Mouse (Mus musculus): ENCODE results near the gene Szt2. TPM values are rescaled to one million over a fixed set of nuclear protein-coding genes. Genes with fewer than 3 reads are reported as not detected.
A peak's percentile ranks its signal among the peaks of the same experiment; 100 is the strongest.

Szt2 gene
- total RNA-seq (2021): 10 to 100 TPM; 20.0 to 21.6 TPM
- long read RNA-seq, experiment 1, partial matches to known transcripts: 2 of 2 reads
- long read RNA-seq, experiment 1, other reads (novel, unspliced or antisense): 0 of 2 reads
- long read RNA-seq, experiment 2, partial matches to known transcripts: 2 of 2 reads
- long read RNA-seq, experiment 2, other reads (novel, unspliced or antisense): 0 of 2 reads

DNA sequence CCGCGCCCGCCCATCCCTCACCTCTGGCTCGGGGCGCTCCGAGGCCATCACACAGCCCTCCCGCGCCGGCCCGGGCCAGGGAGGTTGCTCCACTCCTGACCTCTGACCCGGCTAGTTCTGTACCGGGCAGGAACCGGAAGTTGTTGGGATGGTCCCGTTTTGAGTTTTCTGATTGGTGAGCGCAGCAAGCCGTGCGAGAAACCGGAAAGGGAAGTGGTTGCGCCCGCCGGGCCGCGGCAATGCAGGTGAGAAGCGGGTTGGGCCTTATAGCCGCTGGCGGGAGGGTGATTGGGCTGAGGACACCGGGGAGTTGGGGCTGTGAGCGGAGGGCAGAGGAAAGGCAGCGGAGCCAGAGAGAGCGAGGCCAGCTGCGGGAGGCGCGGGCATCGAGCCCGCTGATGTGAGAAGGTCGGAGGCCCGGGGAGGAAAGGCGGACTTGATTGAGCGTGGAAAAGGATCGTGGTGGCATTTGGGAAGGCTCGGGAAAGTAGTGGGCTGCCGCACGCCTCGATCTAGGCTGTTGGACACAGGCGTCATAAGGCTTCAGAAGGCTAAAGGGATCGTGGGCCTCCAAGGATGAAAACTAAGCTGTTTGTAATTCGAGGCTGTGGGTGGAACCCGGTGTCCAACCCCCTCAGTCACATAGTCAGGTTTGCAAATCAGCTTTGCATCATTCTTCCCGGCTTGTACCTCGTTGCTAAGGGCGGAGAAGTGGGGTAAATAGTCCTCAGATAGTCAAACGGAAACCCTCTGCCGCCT, at the start of gene Szt2, which contains the start of gene Med8:
Gene Szt2, minus strand, starts transcription at position 132 of the 759 bp plus-strand sequence.
Gene Med8, plus strand, starts transcription at position 196 of the 759 bp plus-strand sequence.
- DNase-seq: peak; percentile 93 to 94

DNA sequence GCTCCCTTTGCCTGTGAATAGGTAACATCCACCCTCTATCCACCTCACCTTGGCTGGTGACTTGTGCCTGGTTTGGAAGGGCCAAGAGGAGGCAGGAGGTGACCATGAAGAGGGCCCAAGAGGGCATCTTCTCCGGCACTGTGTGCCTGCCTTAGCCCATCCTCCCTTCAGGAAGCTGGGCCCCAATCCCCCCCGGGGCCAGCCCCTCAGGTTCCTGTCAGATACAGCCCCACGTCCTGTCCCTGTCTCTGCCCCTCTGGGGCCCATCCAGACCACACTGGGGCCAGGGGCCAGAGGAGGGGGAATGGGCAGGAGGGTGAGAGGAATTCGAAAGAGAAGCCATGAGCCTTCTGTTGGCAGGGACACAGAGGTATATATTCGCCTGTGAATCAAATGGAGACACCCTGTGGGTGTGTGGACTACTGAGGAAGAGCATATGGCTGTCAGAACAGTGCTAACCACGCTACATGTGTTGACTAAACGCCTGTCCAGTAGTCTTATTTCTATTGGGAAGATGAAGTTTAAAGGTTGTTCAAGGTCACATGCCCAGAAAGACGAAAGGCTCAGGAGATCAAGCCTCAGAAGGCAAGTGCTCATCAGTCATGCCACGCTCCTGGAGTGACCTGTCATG, 48.4 kb upstream of the Szt2 start, which contains the start of gene Mpl:
Gene Mpl, minus strand, starts transcription at position 169 of the 631 bp plus-strand sequence.
- DNase-seq: no peak

DNA sequence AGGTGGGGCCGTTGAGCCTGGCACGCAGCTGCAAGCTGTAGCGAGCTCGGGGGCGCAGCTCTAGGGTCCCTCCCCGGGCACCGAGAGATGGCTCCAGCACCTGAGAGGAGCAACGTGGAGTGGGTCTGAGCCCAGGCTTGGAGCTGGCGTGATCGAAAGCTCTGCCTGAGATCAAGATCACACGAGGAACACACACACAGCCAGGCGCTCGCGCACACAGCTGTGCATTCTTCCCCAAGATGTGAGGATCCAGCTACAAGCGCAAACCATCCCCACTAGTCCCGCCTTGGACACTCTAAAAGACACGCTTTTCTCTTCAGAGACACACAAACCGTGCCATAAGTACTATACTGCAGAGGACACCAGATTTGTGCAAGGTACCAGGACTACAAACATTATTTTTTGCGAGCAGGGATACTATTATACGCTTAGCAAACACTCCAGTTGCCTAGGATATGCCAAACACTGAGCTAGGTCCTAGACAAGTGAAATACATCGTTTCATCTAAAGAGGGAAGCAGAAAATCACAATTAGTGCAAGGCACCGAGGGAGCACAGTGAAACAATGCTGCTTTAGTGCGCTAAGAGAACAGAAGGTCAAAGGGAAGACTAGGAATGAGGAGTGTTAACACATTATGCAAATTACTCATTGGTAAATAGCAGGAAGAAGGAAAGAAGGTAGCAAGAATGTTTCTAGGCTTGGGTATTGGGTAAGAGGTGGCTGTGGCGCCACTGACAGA, 37.5 kb upstream of the Szt2 start:
- DNase-seq: no peak

DNA sequence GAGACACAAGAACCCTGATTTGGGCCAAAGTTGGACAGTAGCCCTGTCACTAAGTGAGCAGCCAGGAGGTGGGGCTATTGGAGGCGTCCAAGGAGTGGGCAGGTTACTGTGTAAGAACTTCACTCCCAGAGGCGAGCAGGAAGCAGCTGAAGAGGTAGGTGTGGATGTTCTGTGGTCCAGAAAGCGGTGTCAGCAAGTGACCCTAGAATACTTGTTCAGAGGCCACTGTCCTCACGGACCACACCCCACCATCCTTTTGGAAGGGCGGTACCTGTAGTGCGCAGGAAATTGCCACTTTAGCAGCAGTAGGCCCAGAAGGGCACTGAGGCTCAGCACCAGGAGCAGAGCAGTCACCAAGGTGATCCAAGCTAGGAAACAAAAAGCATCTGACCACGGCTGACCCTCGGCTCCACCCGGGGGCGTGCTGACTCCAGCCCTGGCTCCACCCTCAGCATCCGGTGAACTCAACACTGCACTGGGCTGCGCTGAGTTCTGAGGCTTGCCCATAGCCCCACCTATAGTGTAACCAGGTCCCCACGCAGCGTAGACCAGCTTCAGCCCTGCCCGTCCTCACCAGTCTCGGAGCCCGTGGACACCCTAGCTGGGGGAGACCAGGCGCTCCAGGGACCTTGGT, 36.8 kb upstream of the Szt2 start:
- peak; percentile 41 to 64 for DNase-seq

DNA sequence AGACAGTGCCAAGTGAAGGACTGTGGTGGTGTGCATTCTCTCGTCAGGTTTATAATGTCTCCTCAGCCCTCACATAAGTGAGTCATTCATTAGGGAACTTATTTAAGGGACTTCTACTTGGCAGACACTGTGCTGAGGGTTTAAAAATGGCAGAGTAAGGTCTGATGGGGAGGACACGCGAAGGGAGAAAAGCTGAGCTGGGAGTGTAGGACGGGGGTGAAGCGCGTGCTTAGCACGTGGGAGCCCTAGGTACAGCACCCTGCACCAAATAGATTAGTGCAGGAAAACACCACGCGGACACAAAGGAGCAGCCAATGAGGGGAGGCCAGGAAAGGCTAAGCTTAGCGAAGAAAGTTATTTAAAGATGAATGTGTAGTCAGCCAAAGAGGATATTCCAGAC, 36.0 kb upstream of the Szt2 start:
- DNase-seq: no peak

DNA sequence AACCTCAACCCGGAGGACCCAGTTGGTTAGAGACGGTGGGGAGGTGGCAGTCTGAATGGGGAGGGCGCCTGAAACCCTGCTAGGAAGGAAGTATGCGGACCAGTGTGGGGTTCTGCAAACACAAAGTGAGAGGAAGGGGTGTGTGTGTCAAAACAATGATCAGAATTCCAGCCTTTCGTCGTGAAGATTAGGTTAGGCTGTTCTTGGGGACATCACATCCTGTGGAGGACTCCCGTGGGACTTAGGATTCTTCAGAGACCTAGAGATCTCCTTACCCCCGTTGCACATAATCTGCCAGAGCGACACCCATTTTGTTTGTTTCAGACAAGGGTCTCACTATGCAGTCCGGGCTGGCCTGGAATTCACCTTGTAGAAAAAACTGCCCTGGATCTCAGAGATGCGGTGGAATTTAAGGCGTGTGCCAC, 28.8 kb upstream of the Szt2 start:
- peak in 1 of 2 experiments; percentile 18 for DNase-seq

DNA sequence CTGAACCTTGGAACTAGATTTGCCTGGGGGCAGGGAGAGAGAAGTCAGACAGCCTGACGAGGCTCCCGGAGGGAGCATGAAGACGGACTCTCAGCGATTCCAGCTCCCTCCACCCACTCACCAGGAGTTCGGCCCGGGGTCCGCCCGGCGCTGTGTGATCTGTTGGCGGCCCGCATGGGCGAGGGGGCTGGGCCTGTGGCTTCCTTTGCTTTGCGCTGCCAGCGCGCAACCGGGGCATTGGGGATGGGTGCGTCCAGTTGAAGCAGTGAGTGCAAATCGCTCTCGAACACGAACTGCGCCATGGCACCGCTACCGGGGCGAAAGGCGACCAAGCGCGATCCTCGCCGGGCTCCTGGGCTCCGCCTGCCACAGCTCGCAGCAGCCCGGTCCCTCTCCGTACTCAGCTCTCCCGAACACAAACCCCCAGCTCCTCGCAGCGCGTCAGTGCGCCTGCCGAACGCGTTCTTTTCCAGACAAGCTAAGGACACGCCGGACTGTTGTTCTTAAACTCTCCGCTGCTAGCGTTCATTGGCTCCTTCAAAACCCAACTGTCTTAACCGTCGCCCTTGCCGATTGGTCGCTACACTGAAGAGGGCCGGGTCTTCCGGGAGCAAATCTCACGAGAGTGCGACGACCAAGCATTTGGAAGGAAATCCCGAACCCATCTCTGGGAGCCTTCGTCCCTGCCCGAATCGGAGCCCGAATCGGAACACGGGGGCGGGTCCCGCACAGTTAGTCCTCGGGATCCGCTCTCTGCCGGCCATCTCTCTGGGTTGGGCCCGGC, 27.9 kb upstream of the Szt2 start, which contains the start of gene Cdc20:
Gene Cdc20, minus strand, starts transcription at position 533 of the 784 bp plus-strand sequence.
- peak; percentile 91 to 92 for DNase-seq

DNA sequence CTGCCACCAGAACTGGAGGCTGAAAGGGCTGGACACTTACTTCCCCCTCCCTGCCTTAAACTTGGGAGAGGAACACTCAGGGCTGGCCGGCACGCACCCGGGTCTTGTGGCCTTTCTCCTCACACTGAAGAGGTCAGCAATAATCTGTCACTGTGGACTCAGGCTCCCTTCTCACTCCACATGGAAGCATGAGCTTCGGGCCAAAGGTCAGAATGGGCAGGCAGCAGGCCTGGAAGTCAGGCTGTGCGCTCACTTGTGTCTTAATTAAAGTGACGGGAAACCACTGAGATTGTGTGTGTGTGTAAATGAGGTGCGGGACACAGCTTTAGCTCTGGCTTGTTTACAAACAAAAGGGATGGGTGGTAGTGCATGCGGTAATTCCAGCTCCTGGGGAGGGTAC, 23.3 kb upstream of the Szt2 start:
- no peak for DNase-seq

DNA sequence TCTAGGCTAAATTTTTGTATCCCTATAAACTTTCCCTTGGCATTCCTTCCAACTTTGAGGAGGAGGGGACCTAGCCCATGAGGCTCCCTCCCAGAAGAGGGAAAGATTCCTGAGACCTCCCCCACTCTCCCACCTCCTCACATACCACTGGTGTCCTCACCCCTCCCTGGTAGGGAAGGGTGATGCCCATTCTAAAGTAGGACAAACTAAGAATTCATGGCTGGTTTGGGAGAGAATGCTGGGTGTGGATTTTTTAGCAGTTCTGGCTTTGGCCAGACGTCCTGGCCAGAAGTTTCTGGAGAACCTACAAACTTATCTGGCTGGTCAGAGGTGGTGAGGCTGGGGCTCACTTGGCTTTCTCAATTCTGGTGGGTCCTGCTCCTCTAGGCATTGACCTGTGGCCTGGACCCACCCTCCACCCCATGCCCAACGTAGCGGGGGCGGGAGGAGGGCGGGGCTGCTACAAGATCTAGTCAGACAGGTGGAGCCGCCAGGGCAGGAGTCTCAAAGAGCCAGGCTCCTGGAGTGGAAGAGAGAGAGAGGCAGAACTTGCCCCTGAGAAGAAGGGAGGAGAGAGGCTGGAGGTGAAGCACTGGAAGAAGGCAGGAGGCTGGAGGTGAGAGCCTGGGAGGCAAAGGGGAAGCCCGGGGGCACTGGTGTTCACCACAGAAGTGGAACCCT, 20.3 kb upstream of the Szt2 start:
- DNase-seq: no peak

DNA sequence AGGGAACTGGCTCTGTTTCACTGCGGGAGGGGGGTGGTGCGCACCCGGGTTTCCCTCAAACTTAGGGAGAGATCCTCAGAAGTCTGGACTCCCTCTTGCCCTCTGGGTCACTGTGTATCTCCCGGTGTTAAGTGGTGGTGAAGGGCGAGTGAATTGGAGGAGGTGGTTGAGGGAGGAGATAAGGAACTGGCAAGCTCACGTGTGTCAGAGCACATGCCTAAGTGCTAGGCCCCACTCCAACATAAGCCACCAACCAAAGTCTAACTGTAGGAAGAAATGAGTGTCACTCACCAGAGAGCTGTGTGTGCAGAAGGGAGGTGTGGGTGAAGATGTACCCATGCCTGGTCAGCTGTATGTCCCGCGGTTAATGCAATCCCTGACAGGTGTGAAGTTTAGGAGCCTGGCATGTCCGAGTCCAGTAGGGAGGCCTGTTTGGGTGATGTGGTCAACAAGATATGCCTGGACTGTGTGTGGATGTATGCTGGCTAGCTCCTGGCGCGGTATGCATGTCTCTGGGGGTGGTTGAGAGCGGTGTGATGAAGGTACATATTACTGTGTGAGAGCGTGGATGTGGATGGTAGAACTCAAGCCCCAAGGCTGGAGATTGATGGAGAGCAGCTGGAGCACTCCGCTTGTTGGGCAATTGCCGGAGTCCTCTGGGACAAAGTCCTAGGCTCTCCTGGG, 19.6 kb upstream of the Szt2 start:
- no peak for DNase-seq

DNA sequence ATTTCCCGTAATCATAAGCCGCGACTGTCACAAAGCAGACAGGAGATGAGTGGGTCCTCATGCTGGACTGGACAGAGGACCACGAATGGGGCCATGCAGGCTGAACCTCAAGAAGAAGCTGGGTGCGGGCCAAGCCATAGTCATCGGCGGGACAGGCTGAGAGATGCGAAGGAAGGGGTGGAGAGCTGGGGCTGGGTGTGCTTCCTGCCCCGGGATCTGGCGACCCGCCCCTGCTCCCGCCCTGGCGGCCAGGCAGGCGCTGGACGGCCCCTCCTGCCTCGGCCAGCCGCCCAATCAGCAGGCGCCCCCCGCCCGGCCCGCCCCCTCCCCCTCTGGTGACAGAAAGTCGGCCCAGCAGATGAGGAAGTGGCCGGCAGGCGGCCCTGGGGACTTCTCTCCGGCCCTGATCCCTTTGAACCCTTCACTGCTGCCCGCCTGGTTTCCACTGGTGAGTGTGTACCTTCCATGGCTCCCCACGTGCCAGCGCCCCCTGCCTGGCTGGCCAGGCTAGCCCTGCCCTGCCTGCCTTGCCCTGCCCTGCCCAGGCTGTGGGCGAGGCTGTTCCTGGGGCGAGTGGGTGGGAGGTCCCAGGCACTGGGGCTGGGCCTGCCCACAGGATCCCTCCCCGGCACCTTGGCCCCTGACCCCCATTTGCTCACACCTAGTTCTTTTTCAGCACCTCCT, 18.8 kb upstream of the Szt2 start, which contains the start of gene Elovl1:
Gene Elovl1, plus strand, starts transcription at position 326 of the 684 bp plus-strand sequence.
- peak; percentile 96 to 97 for DNase-seq

DNA sequence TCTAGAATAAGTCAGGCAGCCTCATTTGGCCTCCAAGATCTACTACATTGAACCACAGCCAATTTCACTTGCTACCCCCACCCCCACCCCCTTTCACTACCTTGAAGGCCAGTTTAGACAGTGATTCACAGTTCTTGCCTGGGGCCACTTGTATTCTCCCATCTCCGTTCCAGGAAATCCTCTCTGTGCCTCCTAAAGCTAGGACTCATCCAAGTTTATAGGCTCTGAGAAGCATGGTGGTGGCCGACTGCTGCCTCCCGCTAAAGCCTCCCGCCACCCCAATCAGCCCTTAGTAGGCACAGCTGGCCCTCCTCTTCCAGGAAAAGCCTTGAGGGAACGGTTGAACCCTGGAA, 18.3 kb upstream of the Szt2 start:
- no peak for DNase-seq

DNA sequence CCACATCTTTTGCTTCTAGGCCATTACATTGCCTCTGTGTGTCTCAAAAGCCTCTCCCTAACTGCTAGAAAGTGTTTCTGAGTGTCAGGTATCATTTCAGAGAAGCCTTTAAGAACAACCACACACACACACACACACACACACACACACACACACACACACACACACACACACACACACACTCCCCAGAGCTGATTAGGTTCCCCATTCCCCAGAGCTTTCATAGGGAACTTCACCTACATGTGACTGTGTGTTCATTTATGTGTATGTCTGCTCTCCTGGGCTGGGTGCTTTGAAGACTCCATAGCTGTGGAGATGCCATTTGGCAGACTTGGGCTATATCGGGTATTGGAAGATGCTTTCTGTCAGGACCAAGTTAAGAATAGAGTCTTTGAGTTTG, 16.3 kb upstream of the Szt2 start:
- DNase-seq: no peak

DNA sequence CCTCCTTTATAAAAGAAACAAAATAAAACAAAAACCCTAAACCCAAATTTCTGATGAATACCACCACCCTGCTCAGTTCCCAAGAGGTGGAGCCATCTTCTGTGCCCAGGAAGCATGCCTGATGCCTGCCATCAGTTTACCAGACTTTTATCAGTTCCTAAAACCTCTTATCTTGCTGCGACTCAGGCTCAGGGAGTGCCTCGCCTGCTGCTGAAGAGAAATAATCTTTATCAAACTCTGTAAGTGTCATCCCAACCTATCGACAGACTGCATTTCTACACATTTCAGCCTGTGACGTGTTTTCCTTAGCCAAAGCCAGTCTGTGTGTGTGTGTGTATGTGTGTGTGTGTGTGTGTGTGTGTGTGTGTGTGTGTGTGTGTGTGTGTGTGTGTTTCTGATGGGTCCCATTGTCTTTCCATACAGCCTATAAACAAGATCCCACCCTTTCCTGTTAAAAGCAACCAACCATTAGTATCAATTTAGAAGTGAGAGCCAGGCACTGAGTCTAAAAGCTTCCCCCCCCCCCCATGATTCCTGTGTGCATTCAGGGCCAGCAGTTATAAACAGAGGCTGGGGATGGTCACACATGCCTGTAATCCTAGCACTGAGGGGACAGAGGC, 15.6 kb upstream of the Szt2 start:
- no peak for DNase-seq

DNA sequence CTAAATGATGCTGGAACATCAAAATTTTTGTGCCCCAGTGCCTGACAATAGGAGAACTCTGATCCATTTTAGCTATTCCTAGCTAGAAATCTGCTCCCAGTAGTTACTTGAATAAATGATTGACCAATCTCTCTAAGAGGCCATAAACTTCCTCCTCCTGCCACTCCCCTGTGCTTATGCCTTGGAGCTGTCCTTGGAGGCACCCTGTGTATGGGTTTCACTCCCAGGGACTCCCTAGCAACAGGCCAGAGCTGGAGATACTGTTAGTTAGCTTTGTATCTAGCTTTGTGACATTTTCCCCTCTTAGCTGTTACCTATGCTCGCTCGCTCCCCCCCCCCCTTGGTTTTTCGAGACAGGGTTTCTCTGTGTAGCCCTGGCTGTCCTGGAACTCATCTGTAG, 12.3 kb upstream of the Szt2 start:
- no peak for DNase-seq

DNA sequence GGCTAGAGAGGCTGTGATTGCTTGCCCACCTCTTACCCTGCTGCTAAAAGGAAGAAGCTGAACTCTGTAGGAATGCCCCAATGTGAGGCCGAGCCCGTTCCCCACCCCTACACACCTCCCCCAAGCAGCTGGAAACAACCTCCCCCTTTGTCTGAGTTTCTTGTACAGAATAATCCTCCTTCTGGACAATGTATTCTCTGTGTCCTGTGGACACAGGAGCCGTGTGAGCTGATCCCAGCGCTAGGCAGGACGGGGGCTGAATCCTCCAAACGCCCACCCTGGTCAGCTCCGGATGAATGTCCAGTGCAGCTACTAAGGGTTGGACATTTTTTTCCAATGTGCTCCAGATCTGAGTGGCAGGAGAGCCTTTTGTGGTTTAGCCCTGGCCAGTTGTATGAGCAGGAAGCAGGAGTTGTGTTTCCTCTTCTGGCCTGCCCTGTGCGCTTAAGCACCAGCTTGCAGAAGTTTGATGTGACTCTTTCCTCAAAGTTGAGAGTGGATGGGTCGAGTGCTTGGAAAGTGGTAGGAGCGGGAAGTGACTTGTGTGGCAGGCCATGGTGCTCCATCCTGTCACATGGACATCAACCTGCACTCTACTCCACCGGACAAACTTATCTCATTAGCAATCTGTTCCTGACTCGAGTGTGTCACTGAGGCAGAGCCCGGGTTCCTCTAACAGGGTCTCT, 8.2 kb upstream of the Szt2 start:
- no peak for DNase-seq

DNA sequence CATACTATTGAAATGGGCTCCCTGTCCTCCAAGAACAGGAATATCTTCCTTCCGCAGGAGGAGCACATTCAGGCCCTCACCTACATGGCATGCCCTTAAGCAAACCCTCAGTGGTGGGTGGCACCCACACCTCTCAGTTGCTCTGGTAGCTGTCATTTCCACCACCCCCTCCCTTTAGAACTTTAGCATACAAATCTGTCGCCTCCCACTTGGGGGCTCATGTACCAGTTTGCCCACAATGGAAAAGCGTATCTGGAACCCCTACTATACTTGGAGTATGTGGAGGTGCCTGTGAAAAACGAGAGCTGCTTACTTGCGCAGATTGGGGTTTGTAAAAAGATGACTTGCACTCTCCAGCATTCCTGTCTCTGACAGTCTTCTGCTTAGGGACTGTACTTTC, 7.3 kb upstream of the Szt2 start:
- no peak for DNase-seq

DNA sequence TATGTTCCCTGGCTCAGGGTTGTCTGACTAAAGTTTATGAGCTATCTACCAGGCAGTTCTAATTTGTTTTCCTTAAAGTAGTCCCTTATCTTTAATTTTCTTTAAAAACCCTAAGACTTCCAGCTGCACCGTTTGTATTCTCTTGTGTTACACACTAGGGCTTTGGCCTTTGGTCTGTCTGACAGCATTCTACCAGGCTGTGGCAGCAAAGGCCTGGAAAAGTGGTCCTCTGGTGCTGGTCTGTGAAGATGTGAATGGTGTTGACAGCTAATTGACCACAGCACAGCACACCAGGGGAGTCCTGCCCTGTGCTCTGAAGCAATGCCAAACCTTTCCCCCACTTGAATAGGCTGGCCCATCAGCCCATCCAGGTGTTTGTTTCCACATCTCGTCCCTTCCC, 6.7 kb upstream of the Szt2 start:
- DNase-seq: no peak
